ENCODE assay signal across 15 mouse cellular contexts in the genomic region with DNA sequence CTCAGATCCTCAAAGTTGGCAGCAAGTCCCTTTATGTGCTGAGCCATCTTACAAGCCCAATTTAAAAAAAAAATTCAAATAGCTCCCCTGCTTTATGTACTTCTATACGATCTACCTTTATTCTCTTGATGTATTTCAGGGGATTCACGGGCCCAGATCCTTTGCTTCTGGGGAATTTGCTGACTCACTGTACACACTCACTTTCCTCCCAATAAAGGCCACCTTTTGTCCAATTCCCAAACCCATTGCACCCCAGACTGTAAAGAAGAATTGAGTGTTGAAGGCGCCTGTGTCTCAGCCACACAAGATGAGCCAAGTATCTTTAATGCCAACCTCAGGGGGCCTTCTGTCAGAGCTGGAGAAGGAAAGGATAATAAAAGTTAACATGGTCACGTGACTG.
"Had no signal": no experiment of that assay in that cellular context is flagged by ENCODE, and none has a peak within 500 bp of the region (broad histone marks: within the 10 kb centered on the region; RNA-seq: fewer than 3 reads in every experiment).

No protein-coding gene starts in this region.

- DNase-seq: retina, postnatal 1 day; right cerebral cortex, adult 18-20 months; right cerebral cortex, postnatal 14 days; right cerebral cortex, postnatal 25 days; right cerebral cortex, postnatal 4 days; spleen, adult 18-20 months; thymus, adult 18-20 months; thymus, adult 2 months; thymus, postnatal 14 days; thymus, postnatal 25 days; thymus, postnatal 36 days; thymus, postnatal 4 days had no signal

- H3K4me1 ChIP-seq: neural tube, embryonic 15.5 days; stomach, embryonic 15.5 days had no signal

- H3K27ac ChIP-seq: neural tube, embryonic 15.5 days; stomach, embryonic 15.5 days; stomach, postnatal 0 days had no signal

- H3K27me3 ChIP-seq: neural tube, embryonic 15.5 days; stomach, embryonic 15.5 days had no signal

- H3K36me3 ChIP-seq: neural tube, embryonic 15.5 days; stomach, embryonic 15.5 days had no signal

- H3K9ac ChIP-seq: neural tube, embryonic 15.5 days; stomach, embryonic 15.5 days had no signal

- H3K4me3 ChIP-seq: neural tube, embryonic 15.5 days; stomach, embryonic 15.5 days had no signal

- H3K4me2 ChIP-seq: neural tube, embryonic 15.5 days; stomach, embryonic 15.5 days had no signal

- H3K9me3 ChIP-seq: neural tube, embryonic 15.5 days; stomach, embryonic 15.5 days had no signal
